Mouse (Mus musculus): Measurements from ENCODE around the gene Adgrg5.

- no peak for TF ChIP-seq CTCF (IDR thresholded peaks at IDR 0.05; ENCODE audit: insufficient read depth, low read length)
- TF ChIP-seq POLR2A (IDR thresholded peaks at IDR 0.05; ENCODE audit: borderline replicate concordance, extremely low read depth, low read depth, low read length): no peak
Measured at GRCm38 (mm10) chr8:94935172-94935571, 11.7 kb downstream of the Adgrg5 start.
